Mouse (Mus musculus): ENCODE data around the gene Acap1.

DNA sequence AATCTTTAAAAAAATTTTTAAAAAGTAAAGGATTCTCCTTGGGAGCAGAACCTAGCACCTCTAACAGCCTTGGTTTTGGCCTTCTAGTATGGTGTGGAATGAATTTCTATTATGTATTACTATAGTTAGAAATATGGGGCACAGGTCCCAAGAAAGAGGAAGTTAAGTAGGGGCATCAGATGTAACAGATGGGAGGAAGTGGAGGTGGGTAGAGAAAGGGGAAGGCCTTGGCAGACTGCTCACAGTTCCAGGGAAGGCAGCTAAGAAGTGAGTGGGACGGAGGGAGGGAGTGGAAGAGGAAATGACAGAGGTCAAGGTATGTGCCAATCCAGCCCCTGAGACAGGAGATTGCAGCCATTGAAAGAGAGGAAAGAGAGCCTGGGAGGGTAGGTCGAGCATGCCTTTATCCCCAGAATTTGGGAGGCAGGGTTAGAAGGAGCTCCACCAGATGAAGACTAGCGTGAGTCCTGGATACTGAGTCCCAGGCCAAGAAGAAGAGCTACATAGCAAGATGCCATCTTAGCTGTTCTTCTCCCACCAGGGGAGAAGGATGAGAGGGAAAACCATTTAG lies 35.7 kb upstream of the Acap1 start:
- no peak for TF ChIP-seq CTCF (IDR thresholded peaks at IDR 0.05; ENCODE audit: low read depth)
- TF ChIP-seq EP300 (optimal IDR thresholded peaks at IDR 0.05): no peak

All from stomach, postnatal 0 days (tissue).